Mouse (Mus musculus): ENCODE data around the gene Pheta1. TPM values are rescaled to one million over a fixed set of nuclear protein-coding genes. Genes with fewer than 3 reads are reported as not detected.
A peak's percentile ranks its signal among the peaks of the same experiment; 100 is the strongest.

Pheta1 gene
- polyA plus RNA-seq, 1 experiment, result 283 TPM

- Histone ChIP-seq H3K27ac (ENCODE audit: insufficient read depth, low read depth, low read length) (peak overlapping the region; percentile 86), H3K4me1 (ENCODE audit: control insufficient read depth, insufficient read depth, insufficient read length, low read length) (peaks cover 57% of the 10 kb centered on the region), H3K27me3 (ENCODE audit: control insufficient read depth, insufficient read depth, low read length) (no peaks in the 10 kb centered on the region), H3K36me3 (ENCODE audit: control insufficient read depth, insufficient read depth, low read length) (peaks cover 35% of the 10 kb centered on the region), H3K4me3 (ENCODE audit: low read depth, low read length) (peak overlapping the region; percentile 38)
- 20% methylated on average over 9 of the region's 9 CpGs for WGBS
- TF ChIP-seq POLR2A (IDR thresholded peaks at IDR 0.05; ENCODE audit: low read depth, low read length) (no peak), CTCF (IDR thresholded peaks at IDR 0.05; ENCODE audit: extremely low read depth, insufficient read length, insufficient replicate concordance, low read depth, low read length) (no peak)
Measured at GRCm38 (mm10) chr5:121853368-121854051, 4.7 kb downstream of the Pheta1 start.

DNA sequence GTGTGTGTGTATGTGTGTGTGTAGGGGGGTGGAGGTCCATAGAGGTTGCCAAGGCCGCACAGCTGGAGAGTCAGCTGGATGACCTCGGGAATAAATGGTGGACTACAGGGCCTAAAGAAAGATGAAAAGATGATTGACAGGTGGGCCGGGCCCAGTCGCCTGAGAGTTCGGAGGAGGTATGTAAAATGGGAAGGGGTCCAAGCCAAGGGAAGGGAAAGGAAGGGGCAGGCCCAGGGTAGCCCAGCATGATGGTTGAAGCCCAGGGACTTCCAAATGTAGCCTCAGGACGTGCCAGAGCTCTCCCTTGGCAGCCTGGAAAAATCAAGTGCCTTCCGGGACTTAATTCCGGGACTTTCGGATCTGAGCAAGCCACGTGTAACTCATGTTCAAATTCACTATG is 6.0 kb downstream of the Pheta1 start:
- Histone ChIP-seq H3K27me3 (ENCODE audit: control insufficient read depth, insufficient read depth, low read length) (no peaks in the 10 kb centered on the region), H3K4me1 (ENCODE audit: control insufficient read depth, insufficient read depth, insufficient read length, low read length) (peaks cover 64% of the 10 kb centered on the region), H3K4me3 (ENCODE audit: low read depth, low read length) (peak overlapping the region; percentile 41), H3K36me3 (ENCODE audit: control insufficient read depth, insufficient read depth, low read length) (peaks cover 35% of the 10 kb centered on the region), H3K27ac (ENCODE audit: insufficient read depth, low read depth, low read length) (peak overlapping the region; percentile 86)
- 34% methylated on average over 10 of the region's 10 CpGs for WGBS
- no peak for TF ChIP-seq CTCF (IDR thresholded peaks at IDR 0.05; ENCODE audit: extremely low read depth, insufficient read length, insufficient replicate concordance, low read depth, low read length)
- TF ChIP-seq POLR2A (IDR thresholded peaks at IDR 0.05; ENCODE audit: low read depth, low read length), result no peak

- no peaks in the 10 kb centered on the region for H3K27me3 ChIP-seq (ENCODE audit: control insufficient read depth, insufficient read depth, low read length)
- H3K4me1 ChIP-seq (ENCODE audit: control insufficient read depth, insufficient read depth, insufficient read length, low read length), result peaks cover 69% of the 10 kb centered on the region
- TF ChIP-seq CTCF (IDR thresholded peaks at IDR 0.05; ENCODE audit: extremely low read depth, insufficient read length, insufficient replicate concordance, low read depth, low read length) (no peak), POLR2A (IDR thresholded peaks at IDR 0.05; ENCODE audit: low read depth, low read length) (no peak)
- peaks cover 26% of the 10 kb centered on the region for H3K36me3 ChIP-seq (ENCODE audit: control insufficient read depth, insufficient read depth, low read length)
- 75% methylated on average over 11 of the region's 11 CpGs for WGBS
- H3K4me3 ChIP-seq (ENCODE audit: low read depth, low read length), result no peak overlapping the region
- H3K27ac ChIP-seq (ENCODE audit: insufficient read depth, low read depth, low read length), result peak overlapping the region; percentile 86
Measured at GRCm38 (mm10) chr5:121856740-121857139, 8.0 kb downstream of the Pheta1 start.

DNA sequence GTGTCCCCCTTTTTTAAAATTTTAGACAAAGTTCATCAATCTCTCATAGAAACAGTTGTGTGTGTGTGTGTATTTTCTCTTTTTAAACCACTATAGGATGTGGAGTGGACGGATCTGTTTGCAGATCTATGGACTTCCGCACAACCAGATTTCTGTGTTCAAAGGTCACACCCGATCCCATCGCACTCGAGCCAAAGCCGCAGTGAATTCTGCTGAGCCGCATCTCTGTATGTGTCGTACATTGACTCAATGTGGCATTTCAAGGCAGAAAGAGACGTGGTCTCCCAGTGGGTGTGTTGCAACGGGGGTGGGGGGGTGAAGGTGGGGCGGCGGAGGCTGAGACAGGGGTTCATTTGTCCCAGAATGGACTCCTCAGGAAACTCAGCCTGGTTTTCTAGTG is 9.6 kb downstream of the Pheta1 start:
- 29% methylated on average over 12 of the region's 12 CpGs for WGBS
- peak overlapping the region; percentile 44; the same call in 1 of the 2 replicates for H3K27ac ChIP-seq (ENCODE audit: insufficient read depth, low read depth, low read length)

GRCm38 (mm10) chr5:121861964-121862363 is 13.2 kb downstream of the Pheta1 start:
- Histone ChIP-seq H3K36me3 (ENCODE audit: control insufficient read depth, insufficient read depth, low read length) (no peaks in the 10 kb centered on the region), H3K4me3 (ENCODE audit: low read depth, low read length) (no peak overlapping the region; the same call in 1 of the 2 replicates), H3K4me1 (ENCODE audit: control insufficient read depth, insufficient read depth, insufficient read length, low read length) (peaks cover 27% of the 10 kb centered on the region), H3K27me3 (ENCODE audit: control insufficient read depth, insufficient read depth, low read length) (no peaks in the 10 kb centered on the region), H3K27ac (ENCODE audit: insufficient read depth, low read depth, low read length) (peak overlapping the region; percentile 50; the same call in 1 of the 2 replicates)
- WGBS, result 24% methylated on average over 5 of the region's 5 CpGs
- no peak for TF ChIP-seq CTCF (IDR thresholded peaks at IDR 0.05; ENCODE audit: extremely low read depth, insufficient read length, insufficient replicate concordance, low read depth, low read length)
- TF ChIP-seq POLR2A (IDR thresholded peaks at IDR 0.05; ENCODE audit: low read depth, low read length), result no peak

More for the DNA sequence above, 9.6 kb downstream of the Pheta1 start:
- peaks cover 9% of the 10 kb centered on the region for H3K36me3 ChIP-seq (ENCODE audit: control insufficient read depth, insufficient read depth, low read length)
- peaks cover 56% of the 10 kb centered on the region for H3K4me1 ChIP-seq (ENCODE audit: control insufficient read depth, insufficient read depth, insufficient read length, low read length)
- TF ChIP-seq CTCF (IDR thresholded peaks at IDR 0.05; ENCODE audit: extremely low read depth, insufficient read length, insufficient replicate concordance, low read depth, low read length) (no peak), POLR2A (IDR thresholded peaks at IDR 0.05; ENCODE audit: low read depth, low read length) (no peak)
- peak overlapping the region; percentile 31 for H3K4me3 ChIP-seq (ENCODE audit: low read depth, low read length)
- H3K27me3 ChIP-seq (ENCODE audit: control insufficient read depth, insufficient read depth, low read length), result no peaks in the 10 kb centered on the region

- no peaks in the 10 kb centered on the region for H3K27me3 ChIP-seq (ENCODE audit: control insufficient read depth, insufficient read depth, low read length)
- WGBS, result 25% methylated on average over 11 of the region's 11 CpGs
- TF ChIP-seq CTCF (IDR thresholded peaks at IDR 0.05; ENCODE audit: extremely low read depth, insufficient read length, insufficient replicate concordance, low read depth, low read length), result no peak
- no peak for TF ChIP-seq POLR2A (IDR thresholded peaks at IDR 0.05; ENCODE audit: low read depth, low read length)
- H3K27ac ChIP-seq (ENCODE audit: insufficient read depth, low read depth, low read length), result no peak overlapping the region
- peaks cover 17% of the 10 kb centered on the region for H3K4me1 ChIP-seq (ENCODE audit: control insufficient read depth, insufficient read depth, insufficient read length, low read length)
- no peak overlapping the region for H3K4me3 ChIP-seq (ENCODE audit: low read depth, low read length)
- no peaks in the 10 kb centered on the region for H3K36me3 ChIP-seq (ENCODE audit: control insufficient read depth, insufficient read depth, low read length)
Measured at GRCm38 (mm10) chr5:121864330-121864729, 15.5 kb downstream of the Pheta1 start.

- Histone ChIP-seq H3K27ac (ENCODE audit: insufficient read depth, low read depth, low read length) (no peak overlapping the region), H3K27me3 (ENCODE audit: control insufficient read depth, insufficient read depth, low read length) (no peaks in the 10 kb centered on the region), H3K4me1 (ENCODE audit: control insufficient read depth, insufficient read depth, insufficient read length, low read length) (peaks cover 13% of the 10 kb centered on the region), H3K4me3 (ENCODE audit: low read depth, low read length) (no peak overlapping the region), H3K36me3 (ENCODE audit: control insufficient read depth, insufficient read depth, low read length) (no peaks in the 10 kb centered on the region)
- 59% methylated on average over 5 of the region's 5 CpGs for WGBS
- TF ChIP-seq POLR2A (IDR thresholded peaks at IDR 0.05; ENCODE audit: low read depth, low read length), result no peak
Measured at GRCm38 (mm10) chr5:121867963-121868362, 19.2 kb downstream of the Pheta1 start.
